Mouse (Mus musculus) heart, postnatal 36 days (tissue): ENCODE results near the gene Ccr10. TPM values are rescaled to one million over a fixed set of nuclear protein-coding genes. Genes with fewer than 3 reads are reported as not detected.

Source experiments
- DNase-seq, 2 experiments: peaks; one replicate each; pipeline ENCODE4 v3.0.0; 2021 to 2022
- intact Hi-C: fragments of 180-260 bp; cut with DNase I; formaldehyde crosslinking; loops from one replicate; pipeline ENCODE4 v1.15.1; 2025
- total RNA-seq, 2 experiments: library from RNA; stranded (reverse); gene quantifications; 2 replicates each; pipeline ENCODE4 v1.2.3; 2021

Gene Ccr10
- total RNA-seq: under 1 TPM in 1 of 2 experiments, not detected in 1; 0.24 TPM

DNA sequence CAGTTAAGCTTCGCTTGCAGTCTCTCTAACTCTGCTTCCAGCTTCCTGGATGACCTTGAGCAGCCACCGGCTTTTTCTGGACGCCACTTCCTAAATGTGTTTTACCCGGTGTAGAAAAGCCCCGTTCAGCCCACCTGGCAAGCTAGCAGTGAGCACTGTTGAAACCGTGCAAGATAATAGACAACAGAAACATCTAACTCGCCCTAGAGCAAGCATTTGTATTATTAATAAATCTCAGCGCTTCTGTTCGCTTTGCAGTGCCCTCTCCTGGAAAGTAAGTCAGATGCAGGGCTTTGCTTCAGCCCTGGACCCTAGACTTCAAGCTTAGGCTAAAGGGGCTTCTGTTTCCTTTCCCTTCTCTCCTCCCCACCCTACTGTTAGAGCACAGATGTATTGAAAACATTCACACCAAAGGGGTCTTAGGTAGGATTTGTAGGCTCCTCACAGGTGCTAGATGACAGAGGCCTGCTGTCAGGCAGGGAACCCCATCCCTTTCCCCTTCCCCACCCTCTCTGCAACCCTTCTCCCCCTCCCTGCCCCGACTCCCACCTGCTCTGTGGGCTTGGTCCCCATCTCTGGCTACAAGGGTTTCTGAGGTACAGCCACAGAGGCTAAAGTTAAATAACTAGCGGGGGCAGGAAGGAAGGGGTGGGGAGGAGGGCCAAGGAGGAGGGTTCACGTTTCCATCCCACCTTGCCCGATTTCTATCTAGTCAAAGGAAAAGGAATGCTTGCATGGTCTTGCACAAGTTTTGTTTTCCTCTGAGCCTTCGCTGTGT is at the start of gene Ccr10:
Ccr10 (minus strand) TSS at position 593 of the 778 bp plus-strand sequence.
- no peak for DNase-seq
- intact Hi-C loops: loop anchor here (5.0 kb wide), 1 partner anchor 208 kb away; no protein-coding TSS in a partner anchor

DNA sequence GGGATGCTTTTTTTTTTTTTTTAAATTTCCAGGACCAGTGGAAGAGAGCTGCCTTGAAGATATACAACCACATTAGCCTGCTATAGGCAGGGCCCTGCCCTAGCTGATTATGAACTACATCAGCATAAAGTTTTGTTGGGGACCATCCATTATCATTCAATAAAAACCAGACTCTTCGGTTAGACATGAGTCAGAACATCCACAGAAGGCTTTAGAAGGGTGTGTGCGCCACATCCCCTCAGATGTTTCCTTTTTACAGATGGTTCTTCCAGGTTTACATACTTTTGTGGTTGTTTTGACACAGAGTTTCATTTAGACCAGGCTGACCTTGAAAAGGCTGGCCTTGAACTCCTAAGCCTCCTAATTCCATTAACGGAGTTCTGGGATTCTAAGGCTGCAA is 49.1 kb upstream of the Ccr10 start:
- DNase-seq: no peak
- intact Hi-C loops: no loop called here

DNA sequence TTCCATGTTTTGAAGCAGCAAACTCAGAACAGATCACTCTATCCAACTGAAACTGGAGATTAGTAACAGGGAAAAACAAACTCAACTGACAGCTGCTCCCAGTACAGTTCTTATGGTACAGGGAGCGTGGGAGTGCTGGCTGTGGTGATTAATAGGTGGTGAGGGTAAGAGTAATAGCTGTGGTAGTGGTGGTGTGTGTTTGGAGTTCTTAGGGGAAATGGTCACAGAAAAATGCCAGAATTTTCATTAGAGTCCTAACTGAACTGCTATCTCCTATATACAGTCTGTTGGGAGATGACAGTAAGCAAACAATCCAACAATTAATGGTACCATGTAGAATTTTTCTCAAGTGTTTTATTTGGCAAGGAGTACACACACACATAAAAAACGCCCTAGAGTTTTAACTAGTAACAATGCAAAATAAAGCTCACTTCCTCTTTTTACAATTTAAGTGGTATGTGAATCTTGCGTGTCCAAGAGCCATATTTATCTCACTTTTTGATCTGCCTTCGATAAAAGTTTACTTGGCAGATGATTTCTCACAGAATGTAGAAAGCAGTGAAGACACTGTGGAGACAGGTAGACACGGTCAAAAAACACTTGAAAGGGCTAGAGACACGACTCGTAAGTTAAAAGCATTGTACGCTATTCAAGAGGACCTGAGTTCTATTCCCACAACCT is 46.2 kb upstream of the Ccr10 start:
- intact Hi-C loops: no loop called here
- DNase-seq: no peak

DNA sequence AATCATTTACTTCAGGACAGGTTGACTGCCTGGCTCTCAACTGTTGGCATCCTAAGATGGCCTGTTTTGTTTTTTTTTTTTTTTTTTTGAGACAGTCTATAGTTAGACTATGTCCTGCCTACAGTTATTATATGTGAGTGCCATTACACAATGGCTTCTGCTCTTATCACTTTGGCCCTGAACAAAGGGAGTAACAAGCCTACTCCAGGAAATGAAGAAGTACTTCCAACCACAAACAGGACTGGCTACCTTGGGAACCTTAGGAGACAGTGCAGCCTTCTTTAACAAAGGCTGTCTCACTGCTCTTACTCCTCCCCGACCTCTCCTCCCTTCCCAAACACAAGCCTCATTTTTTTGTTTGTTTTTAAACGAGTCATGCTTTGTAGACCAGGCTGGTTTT is 45.6 kb upstream of the Ccr10 start:
- intact Hi-C loops: no loop called here
- no peak for DNase-seq

DNA sequence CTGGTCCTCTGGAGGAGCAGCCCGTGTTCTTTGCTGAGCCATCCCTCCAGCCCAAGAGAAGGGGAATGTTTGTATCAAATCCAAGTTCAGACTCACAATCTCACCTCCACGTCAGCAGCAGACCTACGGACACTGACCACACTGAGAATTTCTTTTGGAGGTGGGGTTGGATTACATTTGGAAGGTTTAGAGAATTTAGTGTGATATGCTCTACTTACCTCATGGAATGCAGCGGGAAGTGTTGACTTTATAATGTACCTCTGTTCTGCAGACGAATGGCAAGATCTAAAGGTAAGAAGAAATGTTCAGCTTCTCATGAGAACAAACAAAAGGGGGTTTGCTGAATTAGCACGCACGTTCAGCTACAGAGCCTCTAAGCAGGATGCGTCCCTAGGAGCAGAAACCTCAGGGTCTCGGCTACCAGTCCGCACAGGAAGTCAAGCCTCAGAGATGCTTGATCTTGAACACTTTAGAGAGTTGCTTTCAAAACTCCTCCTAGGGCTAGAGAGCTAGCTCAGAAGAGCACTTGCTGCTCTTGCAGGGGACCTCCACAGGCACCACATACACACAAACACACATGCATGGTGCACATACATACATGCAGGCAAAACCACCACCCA is 43.3 kb upstream of the Ccr10 start:
- DNase-seq: no peak
- intact Hi-C loops: no loop called here

DNA sequence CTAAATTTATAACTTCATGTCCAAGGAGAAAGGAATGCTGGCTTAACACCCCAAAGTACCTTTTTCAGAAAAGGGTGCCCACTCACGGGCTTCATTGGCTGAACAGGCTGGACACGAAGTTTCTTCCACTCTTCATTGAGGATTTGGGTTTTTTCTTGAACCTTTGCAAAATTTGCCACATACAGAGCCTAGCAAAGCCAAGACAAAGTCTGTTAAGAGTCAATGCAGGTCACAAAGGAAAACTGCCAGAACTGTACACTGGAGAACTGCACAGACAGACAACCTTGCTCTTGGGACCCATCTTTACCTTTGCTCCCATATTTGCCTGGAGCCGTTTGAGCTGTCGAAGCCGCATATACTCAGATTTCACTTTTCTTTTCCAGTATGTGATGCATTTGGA is 41.7 kb upstream of the Ccr10 start:
- no peak for DNase-seq
- intact Hi-C loops: no loop called here

DNA sequence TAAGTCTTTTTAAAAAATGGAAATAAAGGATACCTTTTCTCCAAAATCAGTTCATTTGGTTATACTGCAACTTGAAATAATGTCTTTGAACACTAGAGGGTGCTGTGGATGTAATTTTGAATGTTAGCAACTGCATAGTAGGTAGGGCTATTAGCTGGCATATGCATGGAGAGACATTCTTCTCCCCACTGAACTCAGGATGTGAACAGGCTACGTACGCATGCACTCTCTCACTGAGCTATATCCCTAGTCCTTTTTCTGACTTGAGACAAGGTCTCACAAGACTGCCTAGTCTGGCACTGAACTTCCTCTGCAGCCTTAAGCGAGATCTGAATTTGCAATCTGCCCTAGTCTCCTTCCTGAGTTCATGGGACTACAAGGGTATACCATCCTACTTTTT is 36.7 kb upstream of the Ccr10 start:
- peak in 1 of 2 experiments; percentile 16 for DNase-seq
- intact Hi-C loops: loop anchor here (1.0 to 5.0 kb wide), 3 partner anchors 36 to 185 kb away; partner anchors contain the start of gene Becn1

DNA sequence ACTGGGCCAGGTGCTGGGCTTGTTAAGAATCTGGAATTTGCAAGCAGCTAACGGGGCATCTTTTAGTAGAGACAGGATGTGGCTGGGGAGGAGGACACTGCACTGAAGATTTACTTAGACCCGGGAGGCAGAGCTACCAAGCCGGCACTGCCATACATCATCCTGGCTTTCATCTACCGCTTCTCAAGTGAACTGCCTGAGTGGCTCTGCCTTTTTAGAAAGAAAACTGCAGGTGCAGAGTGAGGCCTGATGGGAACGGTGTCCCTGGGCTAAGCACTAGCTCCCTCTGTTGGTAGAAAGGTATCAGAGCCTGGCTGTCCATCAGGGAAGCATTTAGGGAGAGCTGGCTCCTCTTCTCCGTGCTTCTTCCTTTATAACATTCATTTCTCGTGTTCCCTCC is 25.7 kb upstream of the Ccr10 start:
- DNase-seq: no peak
- intact Hi-C loops: no loop called here

DNA sequence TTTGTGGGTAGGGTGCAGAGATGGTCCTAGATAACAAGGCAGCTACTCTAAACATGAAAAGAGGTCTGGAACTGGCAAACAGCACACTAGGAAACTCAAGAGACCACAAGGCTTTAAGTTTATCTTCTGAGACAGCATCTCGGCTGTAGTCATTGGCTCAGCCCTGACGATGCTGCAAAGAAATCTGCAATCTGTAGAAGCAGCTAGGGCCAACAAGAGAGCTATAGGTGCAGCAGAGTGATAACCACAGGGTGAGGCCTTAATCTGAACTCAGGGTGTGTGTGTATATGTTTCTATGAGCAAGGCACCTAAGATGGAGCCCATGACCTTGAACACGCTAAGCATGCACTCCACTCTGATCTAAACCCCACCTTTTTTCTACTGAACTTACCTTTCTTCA is 24.3 kb upstream of the Ccr10 start:
- no peak for DNase-seq
- intact Hi-C loops: no loop called here

DNA sequence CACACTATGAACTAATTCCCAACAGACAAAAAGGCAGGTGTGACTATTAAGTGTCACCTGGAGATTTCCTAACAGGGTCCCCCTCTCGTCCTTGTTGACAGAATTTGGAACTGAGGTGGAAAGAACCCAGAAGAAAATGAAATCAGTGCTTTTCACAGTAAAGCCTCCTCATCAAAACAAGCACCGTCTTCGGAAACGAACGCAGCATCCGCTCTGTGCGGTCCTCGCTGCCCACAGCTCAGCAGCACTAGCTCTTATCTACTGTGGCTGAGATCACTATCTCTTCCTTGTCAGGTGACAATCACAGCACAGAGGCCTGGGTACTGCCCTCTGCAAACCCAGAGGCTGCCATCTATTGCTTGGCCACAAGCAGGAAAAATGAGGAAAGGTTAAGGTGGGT is 20.9 kb upstream of the Ccr10 start:
- no peak for DNase-seq
- intact Hi-C loops: no loop called here

DNA sequence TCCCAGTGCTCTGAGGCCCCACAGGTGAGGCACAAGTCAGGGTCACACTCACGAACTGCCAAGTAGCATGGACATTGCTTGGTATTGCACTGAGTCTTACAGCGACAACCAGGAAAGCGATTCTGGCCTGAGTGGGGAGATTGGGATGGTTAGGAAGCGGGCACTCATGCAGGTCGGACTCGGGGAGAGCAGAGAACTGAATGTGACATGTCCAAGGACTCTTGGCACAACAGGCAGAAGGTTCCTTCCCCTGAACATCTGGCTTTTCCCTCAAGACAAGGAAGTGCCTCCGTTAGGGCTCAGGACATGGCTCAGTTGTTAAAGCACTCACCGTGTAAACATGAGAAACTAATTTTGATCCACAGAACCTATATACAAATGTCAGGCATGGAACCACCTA is 20.3 kb upstream of the Ccr10 start:
- no peak for DNase-seq
- intact Hi-C loops: no loop called here

DNA sequence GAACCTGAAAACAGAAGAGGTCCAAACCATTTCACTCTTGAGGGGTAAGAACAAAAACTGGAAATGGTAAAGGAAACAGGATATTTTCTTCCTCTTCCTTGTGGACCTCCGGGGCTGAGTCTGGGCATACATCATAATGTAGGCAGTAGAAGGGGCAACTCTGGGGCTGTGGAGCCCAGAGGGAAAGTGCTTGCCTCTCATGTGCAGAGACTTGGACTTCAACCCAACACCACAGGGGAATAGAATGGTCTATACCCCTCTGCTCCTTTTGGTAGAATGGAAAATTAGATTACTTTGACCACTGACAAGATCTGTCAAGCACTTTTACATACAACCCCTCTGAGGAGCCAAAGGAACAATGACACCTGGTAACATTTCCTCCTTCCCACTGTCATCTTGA is 19.9 kb upstream of the Ccr10 start:
- DNase-seq: no peak
- intact Hi-C loops: no loop called here

DNA sequence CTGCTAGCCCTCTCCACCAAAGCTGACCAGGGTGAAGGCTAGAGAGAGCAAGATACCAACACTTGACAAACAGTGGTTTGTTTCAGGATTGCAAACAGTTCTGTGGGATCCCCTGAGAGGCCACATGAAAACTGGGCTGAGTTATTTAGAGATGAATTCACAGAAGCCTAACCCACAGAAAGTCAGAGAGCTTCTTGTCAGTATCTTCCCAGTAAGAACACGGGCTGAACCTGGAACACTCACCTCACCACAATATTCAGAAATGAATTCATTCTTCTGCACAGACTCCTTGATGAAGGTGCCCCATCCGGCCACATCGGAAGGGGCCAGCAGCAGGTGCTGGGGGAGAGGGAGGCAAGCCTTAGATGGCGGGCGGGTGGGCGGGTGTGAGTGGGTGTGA is 19.4 kb upstream of the Ccr10 start:
- intact Hi-C loops: no loop called here

DNA sequence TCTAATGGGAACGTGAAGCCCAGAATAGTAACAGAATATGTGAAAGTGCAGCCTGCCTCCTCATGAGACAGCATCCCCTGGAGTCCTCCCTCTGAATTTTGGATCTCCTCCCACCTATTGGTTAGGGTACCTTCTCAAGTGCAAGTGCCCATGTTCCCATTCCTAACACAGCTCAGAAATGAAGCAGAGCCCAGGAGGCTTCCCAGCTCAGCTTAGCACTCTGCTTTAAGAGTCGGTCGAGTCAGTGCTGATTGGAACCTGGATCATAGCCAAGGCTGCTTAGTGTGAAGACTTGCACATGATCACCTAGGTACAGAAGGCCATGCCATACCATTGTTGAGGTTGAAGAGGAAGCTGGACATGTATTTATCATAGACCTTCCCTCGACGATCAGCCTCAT is 18.9 kb upstream of the Ccr10 start:
- no peak for DNase-seq
- intact Hi-C loops: no loop called here

More for the DNA sequence above, 19.4 kb upstream of the Ccr10 start:
- no peak for DNase-seq

DNA sequence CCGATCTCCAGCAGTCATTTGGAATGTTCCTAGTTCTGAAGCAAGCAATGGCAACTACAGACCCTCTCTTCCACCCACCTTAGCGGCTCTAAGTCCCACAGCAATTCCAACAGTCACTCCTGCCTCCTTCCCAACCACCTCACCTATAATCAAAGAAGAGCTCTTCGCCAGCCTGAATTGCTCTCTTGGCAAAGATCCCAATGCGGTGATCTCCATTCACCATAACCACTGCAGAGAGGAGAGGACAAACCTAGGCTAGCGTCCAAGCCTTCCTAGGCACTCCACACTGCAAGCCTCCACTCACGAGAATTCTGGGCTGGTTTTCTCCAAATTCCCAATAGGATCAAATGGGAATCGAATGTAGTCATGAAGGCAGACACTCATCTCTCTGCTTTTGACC is 17.8 kb upstream of the Ccr10 start:
- no peak for DNase-seq
- intact Hi-C loops: no loop called here

DNA sequence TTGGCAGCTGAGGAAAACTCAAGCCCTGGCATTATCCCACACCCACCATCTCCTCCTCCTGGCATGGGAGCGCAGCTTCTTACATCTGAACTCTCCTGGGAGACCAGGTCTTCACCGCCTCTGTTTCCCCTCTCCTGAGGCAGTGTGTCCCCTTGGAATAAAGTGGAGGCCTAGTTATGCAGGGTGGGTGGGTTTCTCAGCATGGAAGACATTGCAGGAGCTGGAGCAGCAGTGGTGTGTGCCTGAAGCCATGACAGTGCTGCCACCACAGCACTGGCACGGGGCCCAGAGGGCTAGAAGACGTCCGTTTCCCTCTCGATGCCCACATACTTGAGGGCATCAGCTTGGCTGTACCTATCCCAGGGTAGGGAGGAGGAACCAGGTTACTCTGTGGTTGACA is 17.4 kb upstream of the Ccr10 start:
- intact Hi-C loops: no loop called here
- no peak for DNase-seq

DNA sequence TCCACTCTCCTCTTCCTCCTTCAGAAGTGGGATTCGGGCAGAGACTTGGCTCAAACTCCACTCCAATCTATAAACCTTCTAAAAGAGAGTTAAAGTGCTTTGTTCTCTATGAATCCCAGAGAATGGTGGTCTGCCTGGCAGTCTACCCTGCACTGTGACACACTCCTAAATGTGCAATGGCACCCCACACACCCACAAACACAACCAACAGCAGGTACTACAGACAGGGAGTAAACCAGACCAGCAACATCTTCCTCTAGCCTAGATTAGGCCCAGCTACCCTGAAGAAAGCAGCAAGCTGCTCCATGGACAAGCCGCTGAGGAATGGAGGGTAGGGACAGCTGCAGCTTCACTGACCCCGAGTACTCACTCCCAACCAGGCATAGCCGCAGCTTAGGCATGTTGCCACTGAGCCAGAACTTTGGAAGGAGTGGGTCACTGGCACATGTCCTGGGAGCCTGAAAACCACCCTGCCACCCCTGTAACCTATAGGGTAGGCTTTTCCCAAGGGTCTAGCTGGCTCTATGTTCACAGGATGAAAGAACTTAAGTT is 16.8 kb upstream of the Ccr10 start:
- intact Hi-C loops: no loop called here
- no peak for DNase-seq

DNA sequence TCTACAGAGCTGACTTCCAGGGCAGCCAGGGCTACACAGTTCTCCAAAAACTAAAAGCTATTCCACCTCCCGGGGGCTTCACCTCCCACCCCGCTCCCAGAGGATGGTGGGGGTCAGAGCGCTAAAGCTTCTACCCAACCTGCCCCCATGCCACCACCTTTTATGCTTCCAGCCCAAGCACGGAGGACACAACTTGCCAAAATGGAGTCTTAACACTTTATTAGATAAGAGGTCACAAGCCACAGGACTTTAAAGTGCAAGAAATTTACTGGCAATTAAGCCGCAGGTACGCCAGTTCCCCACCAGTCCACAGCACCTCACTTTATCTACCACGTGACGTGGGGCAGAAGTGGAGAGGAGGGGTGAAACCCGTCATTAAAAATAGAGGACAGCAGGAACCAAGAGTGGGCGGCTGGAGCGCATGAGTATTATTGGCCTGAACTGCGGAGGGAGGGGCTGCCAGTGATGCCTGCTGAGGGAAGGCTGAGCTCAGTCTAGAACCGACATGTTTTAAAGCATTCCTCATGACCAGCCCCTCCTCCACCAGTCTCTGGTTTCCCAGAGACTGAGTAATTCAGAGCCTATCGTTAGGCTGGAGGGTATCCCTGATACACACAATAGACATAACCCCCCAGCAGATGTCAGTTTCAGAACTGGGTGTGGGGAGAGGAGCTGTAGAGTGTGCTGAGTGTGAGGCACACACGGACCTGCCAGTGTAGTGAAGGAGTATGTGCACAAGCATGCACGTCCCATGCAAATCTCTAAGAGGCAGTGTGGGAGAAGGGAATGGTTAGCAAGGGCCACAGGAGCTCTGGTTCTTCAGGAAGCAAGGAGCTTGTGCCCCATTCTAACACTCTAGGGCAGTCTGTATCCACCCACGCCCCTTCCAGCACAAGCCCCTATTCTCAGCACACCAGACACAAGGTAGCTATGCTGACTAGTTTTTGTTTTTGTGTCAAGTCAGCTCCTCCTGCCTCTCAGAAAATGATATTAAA is 16.0 kb upstream of the Ccr10 start:
- DNase-seq: no peak
- intact Hi-C loops: no loop called here

DNA sequence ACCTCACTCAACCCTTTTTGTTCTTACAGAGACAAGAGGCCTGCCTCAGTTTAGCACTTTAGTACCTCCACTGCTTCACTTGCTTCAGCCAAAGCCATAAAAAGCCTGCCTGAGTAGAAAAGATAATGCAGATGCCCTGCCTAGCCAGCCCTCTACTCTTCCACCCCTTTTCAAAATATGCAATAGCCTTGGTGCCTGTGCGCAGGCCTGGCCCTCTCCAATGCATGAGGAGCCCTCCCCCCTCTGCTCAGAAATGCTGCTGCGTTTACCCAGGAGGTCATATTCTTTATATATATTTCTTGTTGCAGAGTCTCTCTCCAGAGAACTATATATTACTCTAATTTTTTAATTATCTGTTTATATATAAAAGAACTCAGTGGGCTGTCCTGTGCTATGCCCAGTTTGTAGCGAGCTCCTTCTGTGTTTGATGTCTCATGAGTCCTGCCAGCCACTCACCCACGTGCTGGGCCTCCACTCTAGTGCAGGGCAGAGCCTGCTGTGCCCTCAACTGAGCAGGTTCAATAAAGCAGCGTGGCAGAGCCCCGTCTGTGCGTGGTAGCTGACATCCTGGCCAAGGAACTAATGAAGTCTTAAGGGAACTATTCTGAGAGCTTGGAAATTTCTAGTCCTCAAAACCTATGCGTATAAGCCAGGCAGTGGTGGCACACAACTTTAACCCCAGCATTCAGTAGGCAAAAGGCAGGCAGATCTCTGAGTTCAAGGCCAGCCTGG is 15.1 kb upstream of the Ccr10 start:
- DNase-seq: no peak
- intact Hi-C loops: no loop called here
